Mouse (Mus musculus): ENCODE results near the gene Bicd2. TPM values are rescaled to one million over a fixed set of nuclear protein-coding genes. Genes with fewer than 3 reads are reported as not detected.

Bicd2 gene
- polyA plus RNA-seq, 1 experiment from 2014 or later = 22.9 TPM

DNA sequence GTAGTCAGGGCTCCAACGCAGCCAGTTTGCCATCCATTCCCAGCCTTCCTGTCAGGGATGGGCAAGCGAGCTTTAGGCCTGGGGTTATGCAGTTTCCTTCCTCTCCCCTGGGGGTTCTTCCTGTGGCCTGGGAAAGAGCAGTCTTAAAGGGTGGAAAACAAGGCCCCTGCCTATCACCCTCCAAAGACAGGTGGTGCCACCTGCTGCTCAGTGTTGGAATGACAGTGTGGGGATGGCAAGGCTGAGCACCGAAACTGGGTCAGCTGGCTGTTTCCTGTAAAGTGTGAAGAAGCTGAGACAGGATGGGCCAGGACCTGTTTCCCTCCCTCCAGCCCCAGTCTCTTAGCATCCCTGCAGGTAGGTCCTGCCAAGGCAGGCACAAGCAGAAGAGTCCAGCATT is 39.8 kb downstream of the Bicd2 start:
- no peaks in the 10 kb centered on the region for H3K9me3 ChIP-seq (replicated peaks; ENCODE audit: control insufficient read depth, low read length)
- WGBS = 14% methylated on average over 3 of the region's 3 CpGs
- no peak overlapping the region for H3K27ac ChIP-seq (replicated peaks; ENCODE audit: low read depth, low read length)
- H3K27me3 ChIP-seq (ENCODE audit: control insufficient read depth, insufficient read depth, low read length) = no peaks in the 10 kb centered on the region
- no peaks in the 10 kb centered on the region for H3K4me1 ChIP-seq (ENCODE audit: control insufficient read depth, insufficient read depth, low read length)
- H3K9ac ChIP-seq (replicated peaks; ENCODE audit: low read length) = no peak overlapping the region
- H3K36me3 ChIP-seq (replicated peaks; ENCODE audit: control insufficient read depth, insufficient read depth, low read depth, low read length) = peaks cover 9% of the 10 kb centered on the region
- no peak overlapping the region for H3K4me3 ChIP-seq (ENCODE audit: low read depth, low read length)
- H3K4me2 ChIP-seq (ENCODE audit: low read depth, low read length) = no peak overlapping the region
- ATAC-seq (replicated peaks; ENCODE audit: insufficient number of reproducible peaks, low FRiP score, low TSS enrichment, low read depth) (no peak), DNase-seq (ENCODE audit: low spot score) (peak; percentile 81)

- ATAC-seq (replicated peaks; ENCODE audit: insufficient number of reproducible peaks, low FRiP score, low TSS enrichment, low read depth) = no peak
- H3K9ac ChIP-seq (replicated peaks; ENCODE audit: low read length) = no peak overlapping the region
- peaks cover 9% of the 10 kb centered on the region for H3K36me3 ChIP-seq (replicated peaks; ENCODE audit: control insufficient read depth, insufficient read depth, low read depth, low read length)
- no peak overlapping the region for H3K27ac ChIP-seq (replicated peaks; ENCODE audit: low read depth, low read length)
- H3K4me3 ChIP-seq (ENCODE audit: low read depth, low read length) = no peak overlapping the region
- no peak for DNase-seq (ENCODE audit: low spot score)
- WGBS = 93% methylated on average over 23 of the region's 23 CpGs
- no peaks in the 10 kb centered on the region for H3K4me1 ChIP-seq (ENCODE audit: control insufficient read depth, insufficient read depth, low read length)
- no peaks in the 10 kb centered on the region for H3K27me3 ChIP-seq (ENCODE audit: control insufficient read depth, insufficient read depth, low read length)
- no peak overlapping the region for H3K4me2 ChIP-seq (ENCODE audit: low read depth, low read length)
- H3K9me3 ChIP-seq (replicated peaks; ENCODE audit: control insufficient read depth, low read length) = no peaks in the 10 kb centered on the region
These were observed 41.6 kb downstream of the Bicd2 start for GRCm38 (mm10) chr13:49382997-49383396.

- 87% methylated on average over 16 of the region's 16 CpGs for WGBS
These were observed 43.5 kb downstream of the Bicd2 start for GRCm38 (mm10) chr13:49384751-49385463.

GRCm38 (mm10) chr13:49391374-49391773 is 50.0 kb downstream of the Bicd2 start:
- DNase-seq (ENCODE audit: low spot score) (peak; percentile 5), ATAC-seq (replicated peaks; ENCODE audit: insufficient number of reproducible peaks, low FRiP score, low TSS enrichment, low read depth) (no peak)
- H3K36me3 ChIP-seq (replicated peaks; ENCODE audit: control insufficient read depth, insufficient read depth, low read depth, low read length) = no peaks in the 10 kb centered on the region
- no peak overlapping the region for H3K9ac ChIP-seq (replicated peaks; ENCODE audit: low read length)
- H3K27ac ChIP-seq (replicated peaks; ENCODE audit: low read depth, low read length) = no peak overlapping the region
- H3K27me3 ChIP-seq (ENCODE audit: control insufficient read depth, insufficient read depth, low read length) = no peaks in the 10 kb centered on the region
- H3K9me3 ChIP-seq (replicated peaks; ENCODE audit: control insufficient read depth, low read length) = no peaks in the 10 kb centered on the region
- no peak overlapping the region for H3K4me3 ChIP-seq (ENCODE audit: low read depth, low read length)
- WGBS = 97% methylated on average over 2 of the region's 2 CpGs
- no peaks in the 10 kb centered on the region for H3K4me1 ChIP-seq (ENCODE audit: control insufficient read depth, insufficient read depth, low read length)
- no peak overlapping the region for H3K4me2 ChIP-seq (ENCODE audit: low read depth, low read length)

More at GRCm38 (mm10) chr13:49384751-49385463, 43.5 kb downstream of the Bicd2 start:
- Histone ChIP-seq H3K4me1 (ENCODE audit: control insufficient read depth, insufficient read depth, low read length) (no peaks in the 10 kb centered on the region), H3K4me3 (ENCODE audit: low read depth, low read length) (no peak overlapping the region), H3K27ac (replicated peaks; ENCODE audit: low read depth, low read length) (no peak overlapping the region), H3K9me3 (replicated peaks; ENCODE audit: control insufficient read depth, low read length) (no peaks in the 10 kb centered on the region), H3K4me2 (ENCODE audit: low read depth, low read length) (no peak overlapping the region), H3K27me3 (ENCODE audit: control insufficient read depth, insufficient read depth, low read length) (no peaks in the 10 kb centered on the region), H3K9ac (replicated peaks; ENCODE audit: low read length) (no peak overlapping the region), H3K36me3 (replicated peaks; ENCODE audit: control insufficient read depth, insufficient read depth, low read depth, low read length) (peaks cover 5% of the 10 kb centered on the region)
- ATAC-seq (replicated peaks; ENCODE audit: insufficient number of reproducible peaks, low FRiP score, low TSS enrichment, low read depth) (no peak), DNase-seq (ENCODE audit: low spot score) (no peak)

GRCm38 (mm10) chr13:49393579-49393978 is 52.2 kb downstream of the Bicd2 start:
- H3K36me3 ChIP-seq (replicated peaks; ENCODE audit: control insufficient read depth, insufficient read depth, low read depth, low read length) = no peaks in the 10 kb centered on the region
- WGBS = 82% methylated on average over 1 of the region's 1 CpGs
- ATAC-seq (replicated peaks; ENCODE audit: insufficient number of reproducible peaks, low FRiP score, low TSS enrichment, low read depth) (no peak), DNase-seq (ENCODE audit: low spot score) (no peak)
- no peak overlapping the region for H3K27ac ChIP-seq (replicated peaks; ENCODE audit: low read depth, low read length)
- H3K27me3 ChIP-seq (ENCODE audit: control insufficient read depth, insufficient read depth, low read length) = no peaks in the 10 kb centered on the region
- H3K4me3 ChIP-seq (ENCODE audit: low read depth, low read length) = no peak overlapping the region
- no peaks in the 10 kb centered on the region for H3K4me1 ChIP-seq (ENCODE audit: control insufficient read depth, insufficient read depth, low read length)
- H3K9ac ChIP-seq (replicated peaks; ENCODE audit: low read length) = no peak overlapping the region
- H3K9me3 ChIP-seq (replicated peaks; ENCODE audit: control insufficient read depth, low read length) = no peaks in the 10 kb centered on the region
- H3K4me2 ChIP-seq (ENCODE audit: low read depth, low read length) = no peak overlapping the region

GRCm38 (mm10) chr13:49394886-49395447 is 53.6 kb downstream of the Bicd2 start:
- H3K9ac ChIP-seq (replicated peaks; ENCODE audit: low read length) = no peak overlapping the region

DNA sequence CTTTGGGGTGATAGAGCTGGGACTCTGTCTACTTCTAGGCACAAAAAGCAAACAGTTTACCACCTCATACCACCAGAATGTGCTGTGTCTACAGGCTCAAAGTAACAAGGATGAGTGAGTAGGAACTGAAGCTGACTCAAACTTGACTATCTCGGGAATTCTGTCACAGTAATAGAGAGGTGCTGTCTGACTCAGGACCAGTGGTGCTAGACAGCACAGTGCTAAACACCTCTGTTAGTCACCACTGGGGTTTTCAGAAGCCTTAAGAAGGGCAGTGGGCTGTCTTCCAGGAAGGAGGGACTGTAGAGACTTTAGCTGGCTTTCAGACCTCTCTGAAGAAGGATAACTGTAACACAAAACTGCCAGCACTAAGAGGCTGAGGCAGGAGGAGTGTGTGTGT is 55.4 kb downstream of the Bicd2 start:
- no peaks in the 10 kb centered on the region for H3K27me3 ChIP-seq (ENCODE audit: control insufficient read depth, insufficient read depth, low read length)
- WGBS = 77% methylated on average over 1 of the region's 1 CpGs
- H3K4me2 ChIP-seq (ENCODE audit: low read depth, low read length) = no peak overlapping the region
- ATAC-seq (replicated peaks; ENCODE audit: insufficient number of reproducible peaks, low FRiP score, low TSS enrichment, low read depth) = no peak
- no peak for DNase-seq (ENCODE audit: low spot score)
- no peak overlapping the region for H3K27ac ChIP-seq (replicated peaks; ENCODE audit: low read depth, low read length)
- no peaks in the 10 kb centered on the region for H3K9me3 ChIP-seq (replicated peaks; ENCODE audit: control insufficient read depth, low read length)
- no peaks in the 10 kb centered on the region for H3K4me1 ChIP-seq (ENCODE audit: control insufficient read depth, insufficient read depth, low read length)
- H3K4me3 ChIP-seq (ENCODE audit: low read depth, low read length) = no peak overlapping the region
- H3K36me3 ChIP-seq (replicated peaks; ENCODE audit: control insufficient read depth, insufficient read depth, low read depth, low read length) = no peaks in the 10 kb centered on the region
- no peak overlapping the region for H3K9ac ChIP-seq (replicated peaks; ENCODE audit: low read length)

More at GRCm38 (mm10) chr13:49394886-49395447, 53.6 kb downstream of the Bicd2 start:
- H3K4me1 ChIP-seq (ENCODE audit: control insufficient read depth, insufficient read depth, low read length) = no peaks in the 10 kb centered on the region
- WGBS = 88% methylated on average over 3 of the region's 3 CpGs
- H3K4me2 ChIP-seq (ENCODE audit: low read depth, low read length) = no peak overlapping the region
- no peak for ATAC-seq (replicated peaks; ENCODE audit: insufficient number of reproducible peaks, low FRiP score, low TSS enrichment, low read depth)
- no peak overlapping the region for H3K27ac ChIP-seq (replicated peaks; ENCODE audit: low read depth, low read length)
- no peak for DNase-seq (ENCODE audit: low spot score)
- H3K9me3 ChIP-seq (replicated peaks; ENCODE audit: control insufficient read depth, low read length) = no peaks in the 10 kb centered on the region
- no peak overlapping the region for H3K4me3 ChIP-seq (ENCODE audit: low read depth, low read length)
- no peaks in the 10 kb centered on the region for H3K27me3 ChIP-seq (ENCODE audit: control insufficient read depth, insufficient read depth, low read length)
- H3K36me3 ChIP-seq (replicated peaks; ENCODE audit: control insufficient read depth, insufficient read depth, low read depth, low read length) = no peaks in the 10 kb centered on the region

DNA sequence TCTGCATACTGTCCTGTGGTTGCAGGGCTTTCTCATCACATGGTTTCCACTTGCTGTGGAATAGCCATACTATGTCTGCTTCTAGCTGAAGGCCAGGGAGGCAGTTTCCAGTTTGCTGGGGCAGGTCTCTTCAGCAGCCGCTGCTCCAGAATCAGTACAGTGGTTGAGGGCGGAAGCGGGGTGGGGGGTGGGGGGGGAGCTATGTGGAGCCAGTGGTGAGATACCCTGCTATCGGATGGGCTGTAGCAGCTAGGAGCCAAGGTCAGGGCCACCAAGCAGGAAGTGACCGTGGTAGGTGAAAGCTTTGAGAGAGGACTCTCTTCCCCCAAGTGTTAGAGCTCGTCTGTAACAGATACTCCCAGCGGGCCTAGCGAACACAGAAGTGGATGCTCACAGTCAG is 56.8 kb downstream of the Bicd2 start:
- DNase-seq (ENCODE audit: low spot score) (no peak), ATAC-seq (replicated peaks; ENCODE audit: insufficient number of reproducible peaks, low FRiP score, low TSS enrichment, low read depth) (no peak)
- Histone ChIP-seq H3K9ac (replicated peaks; ENCODE audit: low read length) (no peak overlapping the region), H3K27me3 (ENCODE audit: control insufficient read depth, insufficient read depth, low read length) (no peaks in the 10 kb centered on the region), H3K9me3 (replicated peaks; ENCODE audit: control insufficient read depth, low read length) (no peaks in the 10 kb centered on the region), H3K36me3 (replicated peaks; ENCODE audit: control insufficient read depth, insufficient read depth, low read depth, low read length) (no peaks in the 10 kb centered on the region), H3K27ac (replicated peaks; ENCODE audit: low read depth, low read length) (no peak overlapping the region), H3K4me3 (ENCODE audit: low read depth, low read length) (no peak overlapping the region), H3K4me1 (ENCODE audit: control insufficient read depth, insufficient read depth, low read length) (no peaks in the 10 kb centered on the region), H3K4me2 (ENCODE audit: low read depth, low read length) (no peak overlapping the region)
- WGBS = 79% methylated on average over 8 of the region's 8 CpGs

Measured in embryonic facial prominence, embryonic 11.5 days (tissue).